Mouse (Mus musculus) midbrain, embryonic 15.5 days (tissue): ENCODE results near the gene Tbccd1. TPM values are rescaled to one million over a fixed set of nuclear protein-coding genes. Genes with fewer than 3 reads are reported as not detected.
"Not testable (repeated sequence)": the region's sequence is repeated elsewhere in the genome, so short reads cannot be mapped to it uniquely, and the experiment has no call there.

Experiments used
- ATAC-seq: fragments of 200-750 bp; cut with Nextera tagmentation; replicated peaks from 2 replicates; pipeline ENCODE4 v1.8.0; 2017; ENCODE audit warnings: moderate TSS enrichment
- H3K27ac ChIP-seq: fragments of 300-500 bp; sonication (generic); 2 replicates; pipeline ENCODE4 v1.5.1; 2015; ENCODE audit warnings: mild to moderate bottlenecking, inconsistent platforms
- H3K27me3 ChIP-seq: fragments of 300-500 bp; sonication (generic); replicated peaks from 2 replicates; pipeline ENCODE4 v1.6.1; 2015; ENCODE audit warnings: inconsistent platforms
- H3K36me3 ChIP-seq: fragments of 300-500 bp; sonication (generic); replicated peaks from 2 replicates; pipeline ENCODE4 v1.6.1; 2015; ENCODE audit warnings: inconsistent platforms
- H3K4me1 ChIP-seq: fragments of 300-500 bp; sonication (generic); 2 replicates; pipeline ENCODE4 v1.6.1; 2015; ENCODE audit warnings: inconsistent platforms
- H3K4me2 ChIP-seq: fragments of 300-500 bp; sonication (generic); 2 replicates; pipeline ENCODE4 v1.6.1; 2015; ENCODE audit warnings: inconsistent platforms, mild to moderate bottlenecking, moderate library complexity
- H3K4me3 ChIP-seq: fragments of 300-500 bp; sonication (generic); 2 replicates; pipeline ENCODE4 v1.5.1; 2015; ENCODE audit warnings: mild to moderate bottlenecking, inconsistent platforms
- H3K9ac ChIP-seq: fragments of 300-500 bp; sonication (generic); 2 replicates; pipeline ENCODE4 v1.6.1; 2015; ENCODE audit warnings: mild to moderate bottlenecking, inconsistent platforms
- H3K9me3 ChIP-seq: fragments of 300-500 bp; sonication (generic); 2 replicates; pipeline ENCODE4 v1.6.1; 2016; ENCODE audit warnings: inconsistent platforms
- WGBS: fragments of 180-500 bp; shearing (Covaris S2); methylation state at CpG from one replicate; pipeline ENCODE4 v1.1.7; 2015; ENCODE audit warnings: mixed read lengths; 5-methylcytosine and 5-hydroxymethylcytosine counted together
- polyA plus RNA-seq: library from polyadenylated mRNA; unstranded; fragments of >200 nt; fragmentation: Nextera tagmentation; extraction: Ambion mirVana; gene quantifications from 2 replicates; pipeline ENCODE4 v1.2.1, GENCODE M21; 2015

Tbccd1 gene
- polyA plus RNA-seq, 1 experiment from 2014 or later = 22.8 TPM

GRCm38 (mm10) chr16:22800026-22800848 lies 57.2 kb downstream of the Tbccd1 start:
- H3K36me3 ChIP-seq = no peaks in the 10 kb centered on the region
- WGBS = 9% methylated on average over 6 of the region's 6 CpGs

GRCm38 (mm10) chr16:22798520-22798919 lies 58.9 kb downstream of the Tbccd1 start:
- no peak for ATAC-seq
- peaks cover 4% of the 10 kb centered on the region; the same call in 1 of the 2 replicates for H3K4me1 ChIP-seq
- 86% methylated on average over 3 of the region's 3 CpGs for WGBS

More at GRCm38 (mm10) chr16:22800026-22800848, 57.2 kb downstream of the Tbccd1 start:
- Histone ChIP-seq H3K4me3 (no peak overlapping the region), H3K27me3 (peaks cover 37% of the 10 kb centered on the region), H3K9ac (no peak overlapping the region), H3K27ac (no peak overlapping the region), H3K4me2 (no peak overlapping the region), H3K4me1 (peaks cover 4% of the 10 kb centered on the region; the same call in 1 of the 2 replicates), H3K9me3 (no peaks in the 10 kb centered on the region)
- peak; percentile 71 for ATAC-seq

GRCm38 (mm10) chr16:22797521-22797920 lies 59.9 kb downstream of the Tbccd1 start:
- peaks cover 4% of the 10 kb centered on the region; the same call in 1 of the 2 replicates for H3K4me1 ChIP-seq
- no peak overlapping the region for H3K4me2 ChIP-seq
- WGBS = 86% methylated on average over 5 of the region's 5 CpGs
- H3K36me3 ChIP-seq = no peaks in the 10 kb centered on the region
- ATAC-seq = no peak
- H3K27me3 ChIP-seq = peaks cover 34% of the 10 kb centered on the region
- H3K9me3 ChIP-seq = no peaks in the 10 kb centered on the region
- no peak overlapping the region for H3K27ac ChIP-seq
- H3K9ac ChIP-seq = no peak overlapping the region
- H3K4me3 ChIP-seq = no peak overlapping the region

More at GRCm38 (mm10) chr16:22798520-22798919, 58.9 kb downstream of the Tbccd1 start:
- H3K4me3 ChIP-seq = no peak overlapping the region
- H3K4me2 ChIP-seq = no peak overlapping the region
- no peaks in the 10 kb centered on the region for H3K9me3 ChIP-seq
- no peak overlapping the region for H3K27ac ChIP-seq
- H3K9ac ChIP-seq = no peak overlapping the region
- peaks cover 34% of the 10 kb centered on the region for H3K27me3 ChIP-seq
- H3K36me3 ChIP-seq = no peaks in the 10 kb centered on the region

- WGBS = 45% methylated on average over 3 of the region's 3 CpGs
- H3K4me1 ChIP-seq = peaks cover 4% of the 10 kb centered on the region; the same call in 1 of the 2 replicates
Measured at GRCm38 (mm10) chr16:22795497-22795896, 62.0 kb downstream of the Tbccd1 start.

GRCm38 (mm10) chr16:22791235-22791634 lies 66.2 kb downstream of the Tbccd1 start:
- Histone ChIP-seq H3K9me3 (no peaks in the 10 kb centered on the region), H3K36me3 (no peaks in the 10 kb centered on the region), H3K4me2 (no peak overlapping the region), H3K4me3 (no peak overlapping the region), H3K27ac (no peak overlapping the region), H3K9ac (no peak overlapping the region), H3K27me3 (peaks cover 7% of the 10 kb centered on the region), H3K4me1 (no peaks in the 10 kb centered on the region)
- no peak for ATAC-seq
- 9% methylated on average over 2 of the region's 2 CpGs for WGBS

More at GRCm38 (mm10) chr16:22795497-22795896, 62.0 kb downstream of the Tbccd1 start:
- Histone ChIP-seq H3K4me2 (no peak overlapping the region), H3K9me3 (no peaks in the 10 kb centered on the region), H3K27ac (no peak overlapping the region), H3K36me3 (no peaks in the 10 kb centered on the region), H3K27me3 (peaks cover 32% of the 10 kb centered on the region), H3K4me3 (no peak overlapping the region), H3K9ac (no peak overlapping the region)
- ATAC-seq = no peak

- Histone ChIP-seq H3K9ac (no peak overlapping the region), H3K36me3 (no peaks in the 10 kb centered on the region), H3K4me2 (no peak overlapping the region), H3K4me1 (no peaks in the 10 kb centered on the region), H3K27ac (no peak overlapping the region), H3K9me3 (no peaks in the 10 kb centered on the region), H3K27me3 (peaks cover 6% of the 10 kb centered on the region; the same call in 1 of the 2 replicates), H3K4me3 (no peak overlapping the region)
- 0 out of 2 replicates have a peak, but pooled peaks have one; percentile 27 for ATAC-seq
- WGBS = 64% methylated on average over 10 of the region's 10 CpGs
Measured at GRCm38 (mm10) chr16:22789908-22790367, 67.5 kb downstream of the Tbccd1 start.

GRCm38 (mm10) chr16:22782686-22783085 lies 74.8 kb downstream of the Tbccd1 start:
- Histone ChIP-seq H3K4me3 (no peak overlapping the region), H3K4me2 (no peak overlapping the region), H3K36me3 (no peaks in the 10 kb centered on the region), H3K9ac (no peak overlapping the region), H3K4me1 (no peaks in the 10 kb centered on the region), H3K9me3 (no peaks in the 10 kb centered on the region), H3K27ac (no peak overlapping the region), H3K27me3 (no peaks in the 10 kb centered on the region)
- WGBS = 84% methylated on average over 5 of the region's 5 CpGs
- ATAC-seq = no peak

GRCm38 (mm10) chr16:22779228-22779835 lies 78.1 kb downstream of the Tbccd1 start:
- Histone ChIP-seq H3K9ac (no peak overlapping the region), H3K27me3 (no peaks in the 10 kb centered on the region), H3K36me3 (no peaks in the 10 kb centered on the region), H3K4me3 (no peak overlapping the region), H3K27ac (no peak overlapping the region), H3K4me2 (no peak overlapping the region), H3K4me1 (no peaks in the 10 kb centered on the region), H3K9me3 (no peaks in the 10 kb centered on the region)
- 88% methylated on average over 3 of the region's 3 CpGs for WGBS
- no peak for ATAC-seq

GRCm38 (mm10) chr16:22778296-22778695 lies 79.2 kb downstream of the Tbccd1 start:
- H3K27me3 ChIP-seq, H3K4me3 ChIP-seq, H3K9ac ChIP-seq, ATAC-seq, H3K4me2 ChIP-seq, H3K27ac ChIP-seq, H3K4me1 ChIP-seq, H3K36me3 ChIP-seq, H3K9me3 ChIP-seq: not testable (repeated sequence)
- 93% methylated on average over 12 of the region's 12 CpGs for WGBS

GRCm38 (mm10) chr16:22775471-22775985 lies 81.9 kb downstream of the Tbccd1 start:
- ATAC-seq = no peak
- WGBS = 67% methylated on average over 5 of the region's 5 CpGs
- Histone ChIP-seq H3K9ac (no peak overlapping the region), H3K36me3 (no peaks in the 10 kb centered on the region), H3K4me3 (no peak overlapping the region), H3K27me3 (no peaks in the 10 kb centered on the region), H3K27ac (no peak overlapping the region), H3K4me2 (no peak overlapping the region), H3K9me3 (no peaks in the 10 kb centered on the region), H3K4me1 (no peaks in the 10 kb centered on the region)

GRCm38 (mm10) chr16:22768661-22769060 lies 88.8 kb downstream of the Tbccd1 start:
- Histone ChIP-seq H3K36me3 (no peaks in the 10 kb centered on the region), H3K4me2 (no peak overlapping the region), H3K9me3 (no peaks in the 10 kb centered on the region), H3K4me1 (no peaks in the 10 kb centered on the region), H3K4me3 (no peak overlapping the region), H3K9ac (no peak overlapping the region), H3K27ac (no peak overlapping the region), H3K27me3 (no peaks in the 10 kb centered on the region)
- WGBS = 84% methylated on average over 8 of the region's 8 CpGs
- no peak for ATAC-seq

- WGBS = 90% methylated on average over 3 of the region's 3 CpGs
Measured at GRCm38 (mm10) chr16:22767405-22767804, 90.1 kb downstream of the Tbccd1 start.

More at GRCm38 (mm10) chr16:22767405-22767804, 90.1 kb downstream of the Tbccd1 start:
- Histone ChIP-seq H3K9me3 (no peaks in the 10 kb centered on the region), H3K27me3 (no peaks in the 10 kb centered on the region), H3K4me2 (no peak overlapping the region), H3K4me1 (no peaks in the 10 kb centered on the region), H3K27ac (no peak overlapping the region), H3K4me3 (no peak overlapping the region), H3K9ac (no peak overlapping the region), H3K36me3 (no peaks in the 10 kb centered on the region)
- ATAC-seq = no peak
